ENCODE assay signal across 10 mouse cellular contexts in the genomic region with DNA sequence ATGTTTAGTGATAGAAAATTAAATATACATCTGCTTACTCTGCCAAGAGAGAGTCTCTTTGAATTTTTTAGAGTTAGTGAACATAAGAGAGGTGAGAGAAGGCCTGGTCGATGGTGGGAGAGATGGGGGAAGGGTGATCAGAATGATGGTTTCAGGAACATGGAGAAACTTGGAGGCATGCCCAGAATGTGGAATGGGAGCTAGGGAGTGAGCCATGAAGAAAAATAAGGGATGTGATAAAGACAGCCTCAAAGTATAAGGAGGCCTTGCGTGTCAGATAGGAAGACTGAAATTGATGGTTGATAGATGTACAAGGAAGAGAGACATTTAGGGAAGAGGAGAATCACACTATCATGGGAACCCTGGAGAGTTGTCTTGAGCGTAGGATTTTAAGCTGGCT.
A peak's percentile ranks its signal among the peaks of the same experiment; 100 is the strongest.
DNase-seq lines count a peak whose midpoint lies in the region.
"Had no signal": no experiment of that assay in that cellular context is flagged by ENCODE, and none has a peak within 500 bp of the region (broad histone marks: within the 10 kb centered on the region; RNA-seq: fewer than 3 reads in every experiment).

No protein-coding gene starts in this region.

- peak; percentile 44 to 47 for DNase-seq in heart, adult 18-20 months
- DNase-seq in heart, postnatal 25 days (ENCODE audit: low spot score), result no peak
- DNase-seq in kidney, postnatal 14 days, result peak; percentile 34
- DNase-seq in kidney, adult 8-10 months, result no peak
- peak; percentile 47 for DNase-seq in testis, postnatal 10 days (ENCODE audit: low spot score)
- DNase-seq in testis, postnatal 14 days (ENCODE audit: low spot score), result no peak
- no peak for DNase-seq in adrenal gland, adult 8-10 months
- DNase-seq: adrenal gland, postnatal 14 days; right cerebral cortex, postnatal 4 days; thymus, adult 18-20 months had no signal

- intact Hi-C loops in heart, postnatal 25 days (cut with DNase I), result no loop called here

Comparison
In these comparisons a context has a peak if more than half of its experiments do, and no peak if none do; other contexts are left out.
1. DNase-seq: peak in heart, adult 18-20 months (2 of 2), kidney, postnatal 14 days (single experiment) and testis, postnatal 10 days (single experiment); none in heart, postnatal 25 days (single experiment), kidney, adult 8-10 months (0 of 2), testis, postnatal 14 days (single experiment) and adrenal gland, adult 8-10 months (single experiment).